Mouse (Mus musculus): ENCODE data around the gene Slc17a4.

DNA sequence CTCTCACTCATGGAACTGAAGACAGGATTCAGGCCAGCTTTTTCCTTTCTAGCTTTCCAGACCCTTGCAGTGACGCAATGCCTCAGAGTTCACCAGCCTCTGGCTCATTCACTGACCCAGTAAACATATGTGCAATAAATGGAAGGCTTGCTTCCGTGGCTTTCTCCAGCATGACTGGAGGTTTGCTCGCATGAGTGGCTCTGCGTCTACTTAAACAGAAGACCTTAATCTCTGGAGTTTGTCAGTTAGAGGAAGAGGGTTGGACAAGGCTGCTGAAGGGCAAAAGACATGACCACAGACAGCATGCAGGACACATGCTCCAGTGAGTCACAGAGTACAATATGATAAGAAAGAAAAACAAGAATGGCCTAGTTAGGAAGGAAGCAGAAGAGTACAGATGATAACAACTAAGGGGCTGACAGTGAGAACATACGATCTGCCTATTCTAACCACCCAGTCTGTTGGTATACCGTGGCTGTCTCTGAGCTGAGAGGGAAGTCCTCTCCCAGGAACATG lies 960 bp downstream of the Slc17a4 start:
- TF ChIP-seq CTCF (IDR thresholded peaks at IDR 0.05; ENCODE audit: insufficient read depth, low read length): no peak
- no peak for TF ChIP-seq POLR2A (IDR thresholded peaks at IDR 0.05; ENCODE audit: borderline replicate concordance, extremely low read depth, low read depth, low read length)
